Mouse (Mus musculus) telencephalon, adult 2 months (tissue): Measurements from ENCODE around the gene Npas2.

Source experiments
- DNase-seq: peaks from one replicate; pipeline ENCODE4 v3.0.0-alpha.2; 2011; ENCODE audit warnings: low read depth, low spot score

Gene Npas2

GRCm38 (mm10) chr1:39192997-39193861 lies at the start of gene Npas2:
Npas2 (plus strand) TSS chr1:39193731.
- no peak for DNase-seq

- no peak for DNase-seq
These were observed 36.8 kb upstream of the Npas2 start for GRCm38 (mm10) chr1:39156778-39157177.

GRCm38 (mm10) chr1:39160167-39160566 lies 33.4 kb upstream of the Npas2 start:
- no peak for DNase-seq

- no peak for DNase-seq
These were observed 30.5 kb upstream of the Npas2 start for GRCm38 (mm10) chr1:39163077-39163476.

GRCm38 (mm10) chr1:39176690-39177089 lies 16.8 kb upstream of the Npas2 start:
- no peak for DNase-seq

GRCm38 (mm10) chr1:39177211-39177610 lies 16.3 kb upstream of the Npas2 start:
- DNase-seq: peak; percentile 89

- no peak for DNase-seq
These were observed 13.7 kb upstream of the Npas2 start for GRCm38 (mm10) chr1:39179806-39180205.

- no peak for DNase-seq
These were observed 13.0 kb upstream of the Npas2 start for GRCm38 (mm10) chr1:39180517-39180916.

- no peak for DNase-seq
These were observed 11.6 kb upstream of the Npas2 start for GRCm38 (mm10) chr1:39181901-39182300.

GRCm38 (mm10) chr1:39185833-39186232 lies 7.7 kb upstream of the Npas2 start:
- no peak for DNase-seq

GRCm38 (mm10) chr1:39186711-39187437 lies 6.7 kb upstream of the Npas2 start:
- no peak for DNase-seq

GRCm38 (mm10) chr1:39191122-39191521 lies 2.4 kb upstream of the Npas2 start:
- no peak for DNase-seq

GRCm38 (mm10) chr1:39192460-39192996 lies 1.0 kb upstream of the Npas2 start:
- DNase-seq: no peak

- DNase-seq: no peak
These were observed 538 bp downstream of the Npas2 start for GRCm38 (mm10) chr1:39193862-39194675.

- no peak for DNase-seq
These were observed 1.4 kb downstream of the Npas2 start for GRCm38 (mm10) chr1:39194959-39195358.

- no peak for DNase-seq
These were observed 2.6 kb downstream of the Npas2 start for GRCm38 (mm10) chr1:39196126-39196525.

GRCm38 (mm10) chr1:39196676-39197375 lies 3.3 kb downstream of the Npas2 start:
- DNase-seq: no peak

GRCm38 (mm10) chr1:39205021-39205420 lies 11.5 kb downstream of the Npas2 start:
- DNase-seq: no peak

- DNase-seq: no peak
These were observed 12.2 kb downstream of the Npas2 start for GRCm38 (mm10) chr1:39205697-39206096.

- DNase-seq: no peak
These were observed 13.4 kb downstream of the Npas2 start for GRCm38 (mm10) chr1:39206942-39207341.

GRCm38 (mm10) chr1:39210928-39211327 lies 17.4 kb downstream of the Npas2 start:
- DNase-seq: no peak
